Mouse (Mus musculus) E14TG2a.4 (cell line): ENCODE results near the gene Ifit1bl2.
"Not testable (repeated sequence)": the region's sequence is repeated elsewhere in the genome, so short reads cannot be mapped to it uniquely, and the experiment has no call there.

ENCODE experiments used
- H3K27me3 ChIP-seq: 2 replicates; pipeline ENCODE4 v1.6.1; 2014; ENCODE audit warnings: low read length, control low read depth; ENCODE audit not compliant: insufficient read depth
- H3K36me3 ChIP-seq: 2 replicates; pipeline ENCODE4 v1.6.1; 2014; ENCODE audit warnings: low read length, control low read depth; ENCODE audit not compliant: insufficient read depth
- H3K4me1 ChIP-seq: replicated peaks from 2 replicates; pipeline ENCODE4 v1.6.1; 2014; ENCODE audit warnings: low read depth, low read length, control low read depth
- H3K4me3 ChIP-seq: replicated peaks from 2 replicates; pipeline ENCODE4 v1.5.1; 2014; ENCODE audit warnings: mild to moderate bottlenecking, low read length
- H3K9me3 ChIP-seq: 2 replicates; pipeline ENCODE4 v1.6.1; 2014; ENCODE audit warnings: low read length, control low read depth
- CTCF ChIP-seq: conservative IDR thresholded peaks from 2 replicates; pipeline ENCODE4 v1.5.1; 2014; ENCODE audit warnings: low read length
- NANOG ChIP-seq: IDR thresholded peaks from 2 replicates; pipeline ENCODE4 v1.6.1; 2014; ENCODE audit warnings: borderline replicate concordance, low read length, mixed read lengths
- POU5F1 ChIP-seq: IDR thresholded peaks from 2 replicates; pipeline ENCODE4 v1.6.1; 2014; ENCODE audit warnings: low read length, borderline replicate concordance

Gene Ifit1bl2

DNA sequence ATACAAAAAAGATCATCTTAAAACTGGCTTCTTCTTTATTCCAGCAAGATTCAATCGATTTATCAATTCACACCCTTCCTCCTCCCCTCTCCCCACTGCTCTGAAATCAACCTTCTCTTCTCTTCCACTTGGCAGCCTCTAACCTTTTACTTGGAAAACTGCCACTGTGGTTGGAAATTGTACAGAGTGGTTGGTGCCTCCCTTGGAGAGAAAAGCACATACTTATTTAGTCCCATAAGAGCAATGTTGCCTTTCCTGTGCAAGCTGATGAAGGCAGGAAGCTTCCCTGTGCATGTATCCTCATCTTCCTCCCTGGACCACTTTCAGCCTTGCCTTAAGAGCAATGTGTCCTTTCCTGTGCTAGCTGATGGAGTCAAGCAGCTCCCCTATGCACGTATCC, 42.2 kb downstream of the Ifit1bl2 start:
- TF ChIP-seq POU5F1 (no peak), NANOG (no peak), CTCF (no peak)
- H3K4me3 ChIP-seq: no peak overlapping the region
- H3K27me3 ChIP-seq: no peaks in the 10 kb centered on the region
- no peaks in the 10 kb centered on the region for H3K9me3 ChIP-seq
- H3K36me3 ChIP-seq: no peaks in the 10 kb centered on the region
- no peaks in the 10 kb centered on the region for H3K4me1 ChIP-seq

DNA sequence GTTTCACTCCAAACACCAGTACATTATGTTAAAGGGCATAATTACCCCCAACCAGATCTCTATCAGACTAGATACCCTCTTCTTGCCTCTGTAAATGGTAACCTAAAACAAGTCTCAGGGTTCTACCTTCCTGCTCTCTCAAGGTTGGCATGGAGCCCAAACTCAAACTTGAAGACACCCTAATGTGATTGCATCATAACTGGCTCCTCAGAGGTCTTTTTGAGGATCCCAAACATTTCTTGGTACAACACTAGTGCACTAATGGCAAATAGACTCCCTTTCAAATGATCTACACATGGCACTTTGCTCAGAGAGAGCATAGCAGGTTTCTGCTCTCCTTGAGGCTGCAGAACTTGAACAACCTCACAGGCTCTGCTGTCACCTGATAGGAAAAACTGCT, 43.7 kb downstream of the Ifit1bl2 start:
- Histone ChIP-seq H3K4me3 (no peak overlapping the region), H3K36me3 (no peaks in the 10 kb centered on the region), H3K9me3 (no peaks in the 10 kb centered on the region), H3K4me1 (no peaks in the 10 kb centered on the region), H3K27me3 (no peaks in the 10 kb centered on the region)
- TF ChIP-seq NANOG (no peak), CTCF (no peak), POU5F1 (no peak)

DNA sequence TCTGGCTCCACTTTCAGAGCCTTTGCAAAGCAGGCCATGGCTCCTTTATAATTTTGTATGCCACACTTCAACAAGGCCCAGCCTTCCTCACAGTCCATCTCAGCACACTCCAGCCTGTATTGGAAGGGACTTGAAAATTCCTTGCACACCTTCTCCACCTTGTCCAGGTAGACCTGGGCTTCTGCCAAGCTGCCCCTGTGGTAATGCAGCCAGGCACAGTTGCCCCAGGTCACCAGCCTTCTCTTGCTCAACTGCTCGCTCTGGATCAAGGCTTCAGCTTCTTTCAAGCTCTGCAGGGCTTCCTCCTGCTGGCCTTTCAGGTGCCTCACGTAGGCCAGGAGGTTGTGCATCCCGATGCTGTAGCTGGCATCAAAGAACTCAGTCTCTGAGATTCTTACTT, 46.0 kb downstream of the Ifit1bl2 start:
- not testable (repeated sequence) for H3K4me3 ChIP-seq, H3K27me3 ChIP-seq

DNA sequence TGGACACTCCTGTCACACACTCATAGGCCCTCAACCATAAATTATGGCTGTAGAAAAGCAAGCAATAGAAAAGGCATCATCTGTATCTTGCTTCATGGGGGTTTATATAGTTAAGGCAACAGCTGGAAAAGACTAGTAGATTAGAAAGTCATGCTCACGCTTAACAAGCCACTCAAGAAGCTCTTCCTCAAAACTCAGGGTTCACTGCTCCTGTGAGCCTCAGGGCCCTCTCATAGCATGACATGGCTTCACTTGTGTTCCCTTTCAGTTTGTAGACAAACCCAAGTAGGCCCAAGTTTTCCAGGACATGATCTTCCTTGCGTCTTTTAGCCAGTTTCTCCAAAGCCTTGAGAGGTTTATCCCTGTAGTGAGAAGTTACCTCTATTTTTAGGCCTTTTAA, 47.1 kb downstream of the Ifit1bl2 start:
- Histone ChIP-seq H3K36me3 (no peaks in the 10 kb centered on the region), H3K9me3 (no peaks in the 10 kb centered on the region), H3K27me3 (no peaks in the 10 kb centered on the region), H3K4me1 (no peaks in the 10 kb centered on the region), H3K4me3 (no peak overlapping the region)
- TF ChIP-seq CTCF (no peak), NANOG (no peak), POU5F1 (no peak)

More for the DNA sequence above, 46.0 kb downstream of the Ifit1bl2 start:
- H3K4me1 ChIP-seq, H3K36me3 ChIP-seq, H3K9me3 ChIP-seq: not testable (repeated sequence)

DNA sequence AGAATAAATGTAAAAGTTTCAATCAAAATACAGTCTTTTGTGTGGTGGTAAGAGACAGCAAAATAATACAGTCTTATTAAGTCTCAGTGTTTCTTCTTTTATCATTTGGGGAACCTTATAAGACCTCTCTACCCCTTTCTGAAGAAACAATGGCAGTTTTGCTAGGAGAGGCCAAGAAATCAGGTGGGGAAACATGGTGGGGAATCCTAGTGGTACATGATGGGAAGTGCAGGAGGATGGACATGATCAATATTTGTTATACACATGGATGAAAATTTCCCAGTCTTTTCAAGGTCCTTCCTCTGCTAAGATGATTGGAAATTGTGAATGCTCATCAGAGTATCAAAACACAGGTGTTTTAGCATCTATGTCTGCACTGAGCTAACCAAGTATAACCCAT, 51.6 kb downstream of the Ifit1bl2 start:
- no peak overlapping the region for H3K4me3 ChIP-seq
- TF ChIP-seq NANOG (no peak), CTCF (peak; percentile 78)
- H3K4me1 ChIP-seq: no peaks in the 10 kb centered on the region
- no peaks in the 10 kb centered on the region for H3K9me3 ChIP-seq
- H3K36me3 ChIP-seq: no peaks in the 10 kb centered on the region
- no peaks in the 10 kb centered on the region for H3K27me3 ChIP-seq

DNA sequence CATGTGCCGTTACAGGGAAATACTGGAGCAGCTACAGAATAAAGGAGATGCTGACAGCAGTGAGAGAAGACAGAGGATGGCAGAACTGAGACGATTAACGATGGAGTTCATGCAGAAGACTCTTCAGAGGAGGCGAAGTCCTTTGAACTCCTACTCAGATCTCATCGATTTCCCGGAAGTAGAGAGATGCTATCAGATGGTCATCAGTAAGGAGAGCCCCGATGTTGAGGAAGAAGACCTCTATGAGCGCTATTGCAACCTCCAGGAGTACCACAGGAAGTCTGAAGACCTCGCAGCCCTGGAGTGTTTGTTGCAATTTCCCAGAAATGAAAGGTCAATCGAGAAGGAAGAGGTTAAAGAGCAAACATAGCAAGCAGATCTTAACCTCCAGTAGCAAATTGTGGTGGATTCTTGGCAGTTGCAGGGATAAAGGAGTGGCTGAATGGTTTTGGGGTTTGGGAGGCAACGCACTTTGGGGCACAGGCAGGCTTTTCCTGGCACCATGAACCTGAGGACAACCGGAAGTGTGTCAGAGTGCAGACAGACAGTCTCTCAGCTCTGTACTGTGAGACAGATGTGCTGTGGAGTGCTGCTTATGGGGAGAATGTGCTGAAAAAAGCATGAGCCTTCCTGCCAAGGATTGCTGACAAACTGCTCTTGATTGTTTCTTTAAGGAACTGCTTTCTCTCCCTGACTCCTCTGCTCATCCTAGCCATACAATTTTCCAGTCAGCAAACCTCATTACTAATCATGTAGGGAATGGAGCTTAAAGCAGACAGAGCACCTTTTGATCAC, 52.4 kb downstream of the Ifit1bl2 start:
- not testable (repeated sequence) for H3K4me1 ChIP-seq, H3K4me3 ChIP-seq, H3K9me3 ChIP-seq, H3K27me3 ChIP-seq, H3K36me3 ChIP-seq

DNA sequence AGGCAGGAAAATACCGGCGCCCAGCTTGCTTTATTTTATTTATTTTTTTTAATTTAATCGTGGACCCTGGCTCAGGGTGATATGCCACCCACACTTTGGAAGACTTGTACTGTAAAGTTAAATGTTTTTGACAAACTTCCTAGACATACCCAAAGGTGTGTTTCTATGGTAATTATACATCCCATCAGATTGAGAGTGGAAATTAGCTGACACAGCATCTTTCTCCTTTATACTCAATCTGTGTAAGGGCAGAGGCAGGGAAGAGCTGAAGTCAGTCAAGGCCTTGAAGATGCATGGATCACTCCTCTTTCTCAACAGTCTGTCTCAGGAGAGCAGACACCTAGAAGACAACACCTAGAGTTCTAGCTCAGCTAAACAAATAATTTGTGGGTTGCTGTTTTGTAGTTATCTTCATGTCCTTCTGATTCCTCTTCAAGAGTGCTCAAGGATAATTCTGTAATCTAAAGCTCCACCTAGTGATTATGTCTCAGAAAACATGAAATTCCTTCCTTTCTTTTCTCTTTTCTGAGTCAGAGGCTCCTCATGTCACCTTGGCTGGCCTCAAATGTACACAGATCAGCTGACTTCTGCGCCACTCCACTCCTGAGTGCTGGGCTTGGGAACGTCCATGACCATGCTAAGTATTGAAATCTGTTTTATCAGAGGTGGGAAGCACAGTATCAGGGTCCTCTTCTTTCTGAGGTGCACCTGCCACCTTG, 54.6 kb downstream of the Ifit1bl2 start:
- H3K9me3 ChIP-seq, H3K4me1 ChIP-seq, H3K36me3 ChIP-seq, H3K4me3 ChIP-seq, H3K27me3 ChIP-seq: not testable (repeated sequence)

DNA sequence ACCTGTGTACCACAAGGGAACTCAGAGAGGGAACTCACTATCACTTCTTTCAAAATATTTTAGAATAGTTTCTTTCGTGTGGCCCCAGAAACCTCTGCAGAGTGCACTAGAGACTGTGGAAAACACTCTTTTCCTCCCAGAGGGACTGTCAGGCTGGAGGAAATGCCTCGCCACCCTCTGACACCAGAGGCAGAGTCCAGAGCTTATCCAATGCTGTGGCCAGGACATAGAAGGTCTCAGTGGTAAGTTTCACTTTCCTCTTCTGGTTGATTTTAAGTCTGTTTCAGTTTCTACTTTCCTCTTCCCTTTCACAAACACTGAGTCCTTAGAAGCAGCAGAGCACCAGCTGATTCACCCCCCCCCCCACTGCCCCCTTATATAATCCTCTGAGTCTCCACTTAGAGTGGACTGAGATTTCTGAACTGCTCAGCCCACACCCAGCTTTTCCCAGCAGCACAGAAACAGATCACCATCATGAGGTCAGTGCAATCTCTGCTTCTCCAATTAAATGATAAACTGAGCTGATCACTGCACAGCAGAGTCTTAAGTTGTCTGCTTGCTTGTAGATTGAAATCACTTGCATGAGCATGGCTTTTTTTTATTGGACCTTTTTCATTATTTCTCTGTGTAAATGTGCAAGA, 57.3 kb downstream of the Ifit1bl2 start, which contains the start of gene Ifit3:
Gene Ifit3, plus strand, starts transcription at position 406 of the 641 bp plus-strand sequence.
- not testable (repeated sequence) for H3K36me3 ChIP-seq, H3K4me3 ChIP-seq, H3K9me3 ChIP-seq, H3K27me3 ChIP-seq, H3K4me1 ChIP-seq

DNA sequence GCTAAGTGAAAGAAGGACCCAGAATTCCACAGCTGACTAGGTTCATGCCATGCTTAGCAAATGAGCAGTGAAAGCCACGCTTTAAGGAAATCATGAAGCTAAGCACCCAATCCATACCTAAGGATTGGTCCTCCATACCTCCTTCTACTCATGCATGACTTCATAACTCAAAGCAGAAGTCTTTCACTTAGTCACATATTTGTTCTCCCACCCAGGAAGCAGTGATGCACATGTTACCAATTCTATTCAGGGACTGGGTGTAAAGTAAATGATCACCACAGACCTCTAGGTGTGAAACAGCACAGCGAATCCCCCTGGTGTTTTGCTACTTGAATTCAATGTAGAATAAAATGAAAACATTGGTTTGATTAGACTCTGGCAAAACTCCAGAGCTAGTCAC, 57.8 kb downstream of the Ifit1bl2 start:
- H3K9me3 ChIP-seq, H3K4me1 ChIP-seq, H3K36me3 ChIP-seq, H3K27me3 ChIP-seq, H3K4me3 ChIP-seq: not testable (repeated sequence)

DNA sequence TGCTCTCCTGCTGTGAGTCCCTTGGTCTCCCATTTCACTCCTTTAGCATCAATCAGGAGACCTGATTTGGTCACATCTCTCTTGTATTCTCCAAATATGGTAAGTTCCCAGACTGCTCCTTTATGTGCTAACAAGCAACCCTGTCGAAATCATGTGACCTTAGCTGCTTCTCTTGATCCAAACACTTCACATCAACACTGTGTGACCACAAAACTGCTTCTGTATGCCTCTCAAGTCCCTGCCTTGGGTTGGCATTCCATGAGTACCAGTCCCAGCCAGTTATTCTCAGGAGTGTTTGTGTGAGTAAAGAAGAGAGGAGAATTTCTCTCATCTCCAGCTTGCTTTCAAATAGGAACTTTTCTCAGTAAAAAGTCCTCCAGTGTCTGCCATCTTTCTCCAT, 63.4 kb downstream of the Ifit1bl2 start:
- no peaks in the 10 kb centered on the region for H3K9me3 ChIP-seq
- TF ChIP-seq CTCF (no peak), POU5F1 (no peak), NANOG (no peak)
- H3K27me3 ChIP-seq: no peaks in the 10 kb centered on the region
- no peaks in the 10 kb centered on the region for H3K36me3 ChIP-seq
- no peaks in the 10 kb centered on the region for H3K4me1 ChIP-seq
- no peak overlapping the region for H3K4me3 ChIP-seq
